Mouse (Mus musculus) embryonic facial prominence, embryonic 11.5 days (tissue): ENCODE measurements around the gene F11r. TPM values are rescaled to one million over a fixed set of nuclear protein-coding genes. Genes with fewer than 3 reads are reported as not detected.

Source experiments
- ATAC-seq: fragments of 200-750 bp; cut with Nextera tagmentation; replicated peaks from 2 replicates; pipeline ENCODE4 v1.8.0; 2017; ENCODE audit warnings: low read depth; ENCODE audit not compliant: insufficient number of reproducible peaks, low FRiP score, low TSS enrichment
- DNase-seq: peaks from one replicate; pipeline ENCODE4 v3.0.0-alpha.2; 2015; ENCODE audit warnings: low spot score
- H3K27ac ChIP-seq: fragments of 300-500 bp; sonication (generic); replicated peaks from 2 replicates; pipeline ENCODE4 v1.5.1; 2014; ENCODE audit warnings: mild to moderate bottlenecking, low read depth, low read length, control low read depth
- H3K27me3 ChIP-seq: fragments of 300-500 bp; sonication (generic); 2 replicates; pipeline ENCODE4 v1.6.1; 2014; ENCODE audit warnings: mild to moderate bottlenecking, low read length, moderate library complexity, mixed read lengths; ENCODE audit not compliant: control insufficient read depth, insufficient read depth
- H3K36me3 ChIP-seq: fragments of 300-500 bp; sonication (generic); replicated peaks from 2 replicates; pipeline ENCODE4 v1.6.1; 2014; ENCODE audit warnings: low read depth, mild to moderate bottlenecking, low read length, moderate library complexity, mixed read lengths; ENCODE audit not compliant: control insufficient read depth, insufficient read depth
- H3K4me1 ChIP-seq: fragments of 300-500 bp; sonication (generic); 2 replicates; pipeline ENCODE4 v1.6.1; 2014; ENCODE audit warnings: low read length, mixed read lengths; ENCODE audit not compliant: control insufficient read depth, insufficient read depth
- H3K4me2 ChIP-seq: fragments of 300-500 bp; sonication (generic); 2 replicates; pipeline ENCODE4 v1.6.1; 2014; ENCODE audit warnings: low read depth, mild to moderate bottlenecking, control low read depth, low read length, moderate library complexity
- H3K4me3 ChIP-seq: fragments of 300-500 bp; sonication (generic); 2 replicates; pipeline ENCODE4 v1.5.1; 2014; ENCODE audit warnings: low read depth, low read length, control low read depth
- H3K9ac ChIP-seq: fragments of 300-500 bp; sonication (generic); replicated peaks from 2 replicates; pipeline ENCODE4 v1.6.1; 2014; ENCODE audit warnings: mild to moderate bottlenecking, control low read depth, low read length
- H3K9me3 ChIP-seq: fragments of 300-500 bp; sonication (generic); replicated peaks from 2 replicates; pipeline ENCODE4 v1.6.1; 2016; ENCODE audit warnings: mild to moderate bottlenecking, low read length, inconsistent platforms, mixed read lengths; ENCODE audit not compliant: control insufficient read depth
- WGBS: fragments of 180-500 bp; shearing (Covaris S2); extraction: QIAGEN DNeasy Blood & Tissue Kit; methylation state at CpG from one replicate; pipeline ENCODE4 v1.1.7; 2014; 5-methylcytosine and 5-hydroxymethylcytosine counted together
- polyA plus RNA-seq: library from polyadenylated mRNA; unstranded; fragments of >200 nt; fragmentation: Nextera tagmentation; extraction: Ambion mirVana; gene quantifications from 2 replicates; pipeline ENCODE4 v1.2.1, GENCODE M21; 2014

Gene F11r
- polyA plus RNA-seq, 1 experiment from 2014 or later, result 21.1 TPM

DNA sequence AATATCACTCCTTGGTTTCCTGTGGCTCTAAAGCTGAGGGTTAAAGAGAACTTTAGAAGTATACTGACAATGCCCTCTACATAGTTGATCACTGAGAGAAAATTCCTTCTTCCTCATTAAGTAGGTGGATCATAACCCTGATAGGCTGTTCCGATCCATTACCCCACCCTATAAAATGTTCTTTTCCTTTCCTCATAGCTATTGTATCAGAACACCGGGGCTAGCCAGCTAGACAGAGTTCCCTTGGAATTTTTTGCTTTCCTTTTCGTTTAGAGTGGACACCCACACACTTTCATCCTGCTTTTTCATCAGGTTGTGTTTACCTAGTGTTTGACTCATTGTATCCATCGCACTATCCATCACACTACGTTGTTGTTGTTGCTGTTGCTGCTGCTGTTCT lies 12.7 kb upstream of the F11r start:
- no peaks in the 10 kb centered on the region for H3K4me1 ChIP-seq
- no peaks in the 10 kb centered on the region for H3K27me3 ChIP-seq
- H3K27ac ChIP-seq, result no peak overlapping the region
- no peak overlapping the region for H3K4me2 ChIP-seq
- H3K9ac ChIP-seq, result no peak overlapping the region
- no peak for ATAC-seq
- H3K36me3 ChIP-seq, result no peaks in the 10 kb centered on the region
- no peak overlapping the region for H3K4me3 ChIP-seq
- H3K9me3 ChIP-seq, result no peaks in the 10 kb centered on the region
- WGBS, result 77% methylated on average over 5 of the region's 5 CpGs
- no peak for DNase-seq

DNA sequence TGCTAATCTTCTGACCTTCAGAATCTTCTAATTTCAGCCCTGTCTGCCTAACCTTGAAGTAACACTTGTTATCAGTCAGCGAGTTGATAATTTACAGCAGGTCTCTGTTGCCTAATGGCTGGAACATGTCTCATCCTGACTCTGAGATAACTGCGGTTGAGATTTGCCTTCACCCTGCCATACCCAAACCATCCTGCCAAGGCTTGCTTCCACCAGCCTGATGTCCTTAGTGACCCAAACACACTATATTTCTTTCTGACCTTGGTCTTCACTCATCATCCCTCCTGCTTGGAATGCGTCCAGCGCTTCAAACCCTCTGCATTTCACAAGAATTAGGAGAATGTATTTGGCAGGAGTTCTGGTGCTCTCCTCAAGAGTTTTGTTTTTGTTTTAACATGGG lies 12.2 kb upstream of the F11r start:
- WGBS, result 82% methylated on average over 4 of the region's 4 CpGs
- H3K4me3 ChIP-seq, result no peak overlapping the region

DNA sequence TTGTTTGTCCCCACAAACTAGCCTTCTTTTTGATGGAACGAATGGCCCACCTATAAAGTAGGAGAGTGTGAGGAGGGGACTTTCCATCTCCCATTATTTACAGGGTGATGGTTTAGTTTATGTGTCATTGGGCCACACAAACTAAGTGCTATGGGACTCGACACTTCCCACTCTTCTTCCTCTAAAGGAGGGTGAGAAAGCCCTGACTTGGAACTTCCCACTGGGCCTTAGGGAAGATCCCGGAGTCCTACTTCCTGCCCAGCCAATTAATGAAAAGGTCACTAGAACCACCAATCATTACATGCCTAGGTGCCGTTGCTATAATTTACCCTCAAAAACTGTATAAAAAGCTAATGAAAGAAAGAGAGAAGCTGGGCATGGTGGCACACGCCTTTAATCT lies 5.2 kb upstream of the F11r start:
- 83% methylated on average over 5 of the region's 5 CpGs for WGBS

More for the DNA sequence above, 12.2 kb upstream of the F11r start:
- Histone ChIP-seq H3K27me3 (no peaks in the 10 kb centered on the region), H3K27ac (no peak overlapping the region), H3K4me1 (no peaks in the 10 kb centered on the region), H3K9ac (no peak overlapping the region), H3K4me2 (no peak overlapping the region), H3K9me3 (no peaks in the 10 kb centered on the region), H3K36me3 (no peaks in the 10 kb centered on the region)
- DNase-seq, result no peak
- no peak for ATAC-seq

DNA sequence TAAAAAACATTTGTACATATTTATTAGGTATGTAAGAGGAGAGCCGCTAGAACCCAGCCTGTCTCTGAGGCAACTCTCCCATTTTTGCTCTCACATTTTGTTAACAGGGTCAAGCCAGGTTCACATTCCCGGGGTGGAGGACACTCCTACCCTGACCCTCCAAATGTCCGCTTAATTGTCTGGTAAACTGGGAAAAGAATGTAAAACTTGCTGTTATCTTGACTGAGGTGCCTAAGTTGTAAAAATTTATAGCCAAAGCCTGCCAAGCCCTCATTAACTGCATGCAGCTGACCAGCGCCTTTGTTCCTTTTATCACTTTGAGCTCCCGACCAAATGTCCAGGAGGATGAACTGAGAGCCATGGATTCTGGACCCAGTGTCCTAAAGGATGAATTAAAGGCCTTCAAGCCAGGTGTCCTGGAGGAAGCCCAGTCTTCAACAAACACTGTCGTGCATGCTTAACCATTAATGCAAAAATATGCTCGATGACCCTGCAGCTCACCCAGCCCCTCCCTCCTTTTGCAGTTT lies 2.0 kb upstream of the F11r start:
- Histone ChIP-seq H3K27ac (no peak overlapping the region), H3K4me2 (no peak overlapping the region), H3K9ac (no peak overlapping the region), H3K9me3 (no peaks in the 10 kb centered on the region), H3K27me3 (peaks cover 2% of the 10 kb centered on the region; the same call in 1 of the 2 replicates), H3K4me3 (no peak overlapping the region), H3K4me1 (no peaks in the 10 kb centered on the region), H3K36me3 (no peaks in the 10 kb centered on the region)
- 67% methylated on average over 7 of the region's 7 CpGs for WGBS
- DNase-seq (no peak), ATAC-seq (no peak)

More for the DNA sequence above, 5.2 kb upstream of the F11r start:
- no peak for ATAC-seq
- H3K9ac ChIP-seq, result no peak overlapping the region
- H3K4me2 ChIP-seq, result no peak overlapping the region
- no peaks in the 10 kb centered on the region for H3K36me3 ChIP-seq
- no peaks in the 10 kb centered on the region for H3K4me1 ChIP-seq
- no peak for DNase-seq
- H3K4me3 ChIP-seq, result no peak overlapping the region
- H3K9me3 ChIP-seq, result no peaks in the 10 kb centered on the region
- H3K27ac ChIP-seq, result no peak overlapping the region
- no peaks in the 10 kb centered on the region; the same call in 1 of the 2 replicates for H3K27me3 ChIP-seq

DNA sequence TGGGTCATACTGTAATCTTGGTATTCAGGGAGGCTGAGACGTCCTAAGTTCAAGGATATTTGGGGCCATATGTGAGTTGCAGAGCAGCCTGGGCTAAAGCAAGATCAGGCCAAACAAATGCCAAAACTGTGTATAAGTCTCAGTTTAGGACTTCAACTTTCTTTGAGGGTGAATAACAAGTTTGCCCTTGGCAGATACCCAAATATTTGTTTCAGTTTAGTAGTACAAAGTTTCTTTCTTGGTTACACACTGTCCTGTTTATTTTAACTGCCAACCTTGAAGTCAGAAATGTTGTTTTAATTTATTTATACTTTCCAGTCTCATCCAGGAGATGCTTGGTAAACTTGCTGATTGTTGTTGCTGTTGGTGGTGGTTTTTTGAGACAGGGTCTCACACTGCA lies 1.4 kb upstream of the F11r start:
- Histone ChIP-seq H3K27ac (no peak overlapping the region), H3K9me3 (no peaks in the 10 kb centered on the region), H3K36me3 (no peaks in the 10 kb centered on the region), H3K4me1 (no peaks in the 10 kb centered on the region), H3K27me3 (peaks cover 2% of the 10 kb centered on the region; the same call in 1 of the 2 replicates), H3K9ac (no peak overlapping the region), H3K4me2 (no peak overlapping the region), H3K4me3 (no peak overlapping the region)
- WGBS, result 69% methylated on average over 1 of the region's 1 CpGs
- ATAC-seq (no peak), DNase-seq (no peak)

DNA sequence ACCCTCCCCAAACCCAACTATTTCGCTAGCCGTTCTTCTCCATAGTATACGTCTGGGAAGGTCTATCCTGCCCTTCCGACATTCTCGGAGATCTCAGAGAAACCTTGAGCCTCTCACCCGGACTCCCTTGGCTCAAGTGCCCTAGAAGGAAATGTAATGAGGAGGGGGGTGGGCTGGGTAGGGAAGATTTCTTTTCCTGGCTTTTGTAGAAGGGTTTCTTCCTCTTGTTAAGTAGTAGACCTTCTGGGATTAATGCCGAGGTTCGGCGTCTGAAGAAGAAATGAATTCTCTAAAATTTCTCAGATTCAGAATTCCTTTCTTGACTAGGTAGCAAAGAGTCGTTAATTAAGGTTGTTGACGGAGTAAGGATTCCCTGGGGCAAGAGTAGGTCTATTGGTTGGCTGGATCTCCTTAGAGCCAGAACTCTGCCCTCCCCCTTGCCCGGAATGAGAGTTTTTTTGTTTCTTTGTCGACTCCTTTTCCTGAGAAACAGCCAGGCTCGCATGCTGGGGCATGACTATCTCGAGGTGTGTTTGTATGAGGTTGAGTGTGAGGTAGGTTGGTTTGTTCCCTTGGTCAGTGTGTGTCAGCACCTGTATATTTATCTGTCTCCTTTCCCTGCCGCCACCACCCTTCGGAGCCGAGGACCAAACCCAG lies 807 bp downstream of the F11r start:
- Histone ChIP-seq H3K9me3 (no peaks in the 10 kb centered on the region), H3K4me1 (no peaks in the 10 kb centered on the region), H3K36me3 (no peaks in the 10 kb centered on the region), H3K9ac (no peak overlapping the region), H3K4me2 (peak overlapping the region; percentile 53), H3K4me3 (peak overlapping the region; percentile 38), H3K27ac (no peak overlapping the region), H3K27me3 (peaks cover 2% of the 10 kb centered on the region; the same call in 1 of the 2 replicates)
- 4% methylated on average over 18 of the region's 18 CpGs for WGBS
- DNase-seq (no peak), ATAC-seq (no peak)

DNA sequence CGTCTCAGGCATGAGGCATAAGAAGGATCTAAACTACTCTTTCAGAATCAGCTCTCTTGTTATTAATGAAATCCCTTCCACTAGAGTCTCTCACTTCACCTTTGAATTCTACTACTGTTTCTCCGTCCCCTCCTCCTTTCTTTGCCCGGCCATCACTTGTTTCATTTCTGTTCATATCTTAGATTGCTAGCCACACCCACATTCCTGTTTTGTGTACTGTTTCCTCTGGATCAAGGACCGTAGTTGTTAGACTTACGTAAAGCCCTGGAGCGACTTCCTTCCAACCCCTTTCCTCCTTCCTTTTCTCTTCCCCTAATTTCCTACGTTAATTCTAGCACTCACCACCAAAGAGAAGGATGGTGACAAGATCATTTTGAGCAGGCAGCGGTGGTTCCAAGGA lies 1.7 kb downstream of the F11r start:
- Histone ChIP-seq H3K4me3 (no peak overlapping the region), H3K9ac (no peak overlapping the region), H3K36me3 (no peaks in the 10 kb centered on the region), H3K27me3 (peaks cover 2% of the 10 kb centered on the region; the same call in 1 of the 2 replicates), H3K27ac (no peak overlapping the region), H3K4me1 (no peaks in the 10 kb centered on the region), H3K4me2 (no peak overlapping the region), H3K9me3 (no peaks in the 10 kb centered on the region)
- DNase-seq (no peak), ATAC-seq (no peak)
- 34% methylated on average over 8 of the region's 8 CpGs for WGBS

DNA sequence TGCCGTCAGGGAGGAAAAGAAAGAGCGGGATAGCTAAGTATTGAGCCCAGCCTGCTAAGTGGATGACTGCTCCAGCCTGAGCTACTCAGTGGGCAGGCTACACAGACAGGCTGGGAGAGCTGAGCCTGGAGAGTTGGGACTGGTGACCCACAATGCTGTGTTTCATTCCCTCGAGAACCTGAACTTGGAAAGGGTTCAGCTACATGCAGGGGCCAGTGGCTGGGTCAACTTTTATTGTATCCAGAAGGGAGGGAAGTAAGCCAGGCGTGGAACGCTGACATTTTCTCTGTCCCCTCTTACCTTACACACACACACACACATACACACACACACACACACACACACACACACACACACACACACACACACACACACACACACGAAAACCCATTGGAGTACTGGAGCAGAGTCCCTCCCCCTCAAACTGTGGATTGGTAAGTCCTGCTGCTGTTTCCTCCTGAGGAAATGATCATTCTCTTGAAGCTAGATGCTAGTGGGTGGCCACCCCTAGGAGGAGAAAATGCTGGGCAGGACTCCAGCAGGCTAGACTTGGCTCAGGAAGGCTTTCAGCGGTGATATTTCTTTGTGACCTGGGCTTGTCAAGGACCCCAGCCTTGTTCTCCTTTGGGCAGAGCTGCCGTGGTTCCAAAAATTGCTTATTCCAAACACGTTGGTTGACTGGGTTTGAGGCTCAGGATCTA lies 2.8 kb downstream of the F11r start:
- Histone ChIP-seq H3K4me2 (no peak overlapping the region), H3K27me3 (peaks cover 2% of the 10 kb centered on the region; the same call in 1 of the 2 replicates), H3K9me3 (no peaks in the 10 kb centered on the region), H3K4me1 (no peaks in the 10 kb centered on the region), H3K36me3 (no peaks in the 10 kb centered on the region), H3K4me3 (no peak overlapping the region), H3K27ac (no peak overlapping the region), H3K9ac (no peak overlapping the region)
- ATAC-seq (no peak), DNase-seq (no peak)
- WGBS, result 49% methylated on average over 9 of the region's 9 CpGs
